Mouse (Mus musculus): ENCODE results near the gene Nt5c2. TPM values are rescaled to one million over a fixed set of nuclear protein-coding genes. Genes with fewer than 3 reads are reported as not detected.
A peak's percentile ranks its signal among the peaks of the same experiment; 100 is the strongest.

The Nt5c2 gene
- polyA plus RNA-seq, 1 experiment from 2014 or later, result 47.4 TPM

DNA sequence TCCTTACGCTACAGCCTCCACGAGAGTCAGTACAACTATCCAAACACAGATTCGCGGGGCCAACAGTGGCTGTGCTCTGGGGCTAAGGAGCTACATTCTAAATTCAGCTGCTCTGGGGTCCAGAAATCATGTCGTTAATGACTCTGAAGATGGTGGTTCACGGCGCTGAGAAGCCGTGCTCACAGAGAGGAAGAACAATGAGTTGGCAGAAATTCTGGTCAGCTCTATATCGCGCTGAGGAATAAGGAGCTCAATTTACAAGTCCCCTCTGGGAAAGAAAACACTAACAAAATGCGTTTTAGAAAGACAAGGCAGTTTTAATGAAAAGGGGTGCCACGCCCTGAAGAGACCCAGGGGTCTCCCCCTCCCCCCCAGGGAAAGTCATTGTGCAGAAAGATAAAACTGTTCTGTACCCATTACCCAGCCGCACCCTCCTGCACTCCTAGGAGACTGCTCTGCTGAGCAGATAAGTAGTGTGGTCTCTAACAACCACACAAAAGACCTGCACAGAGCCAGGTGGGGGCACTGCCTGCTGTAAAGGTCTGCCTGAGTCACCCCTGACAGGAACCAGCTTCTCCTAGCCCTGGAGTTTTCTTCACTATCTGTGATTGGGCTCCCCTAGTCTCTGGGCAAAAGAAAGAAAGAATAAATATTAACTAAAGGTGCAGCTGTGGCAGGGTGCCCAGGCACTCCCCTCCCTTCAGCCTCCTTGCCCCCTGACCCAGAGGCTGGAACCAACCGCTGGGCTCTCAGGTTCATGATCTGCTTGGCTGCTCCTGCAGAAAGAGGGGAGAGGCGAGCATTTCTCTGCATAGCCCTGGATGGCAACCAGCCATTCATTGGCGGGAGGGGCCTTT is 26.5 kb downstream of the Nt5c2 start:
- H3K9ac ChIP-seq (ENCODE audit: low read depth, low read length), result peak overlapping the region; percentile 65
- peak overlapping the region; percentile 47 for H3K4me3 ChIP-seq (ENCODE audit: low read depth, low read length)
- peak; percentile 85 for ATAC-seq (ENCODE audit: low read depth)
- no peaks in the 10 kb centered on the region for H3K9me3 ChIP-seq (replicated peaks; ENCODE audit: control insufficient read depth, low read length)
- WGBS (ENCODE audit: insufficient replicate concordance), result 15% methylated on average over 16 of the region's 16 CpGs
- no peaks in the 10 kb centered on the region for H3K36me3 ChIP-seq (ENCODE audit: control insufficient read depth, insufficient read depth)
- H3K27ac ChIP-seq (ENCODE audit: low read length), result peak overlapping the region; percentile 90
- H3K27me3 ChIP-seq (ENCODE audit: control insufficient read depth, insufficient read depth, low read depth, low read length), result no peaks in the 10 kb centered on the region
- peak overlapping the region; percentile 72 for H3K4me2 ChIP-seq (ENCODE audit: low read depth, low read length)
- H3K4me1 ChIP-seq (ENCODE audit: control insufficient read depth, low read depth, low read length), result peaks cover 56% of the 10 kb centered on the region

DNA sequence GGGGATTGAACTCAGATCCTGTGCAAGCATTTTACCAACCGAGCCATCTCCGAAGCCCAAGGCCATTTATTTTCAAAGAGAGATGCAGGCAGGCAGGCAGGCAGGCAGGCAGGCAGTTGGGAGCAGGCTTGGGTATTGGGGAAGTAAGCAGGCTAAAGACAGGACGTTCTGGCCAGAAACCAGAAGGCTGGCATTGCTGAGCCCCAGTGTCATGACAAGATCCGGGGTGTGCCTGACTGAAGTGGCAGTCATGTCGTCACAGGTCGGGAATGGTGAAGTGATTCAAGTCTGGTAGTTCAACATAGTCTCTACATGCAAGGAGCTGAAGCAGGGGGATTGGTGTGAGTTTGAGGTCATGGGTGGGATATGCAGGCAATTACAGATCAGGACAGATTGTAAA is 27.3 kb downstream of the Nt5c2 start:
- 40% methylated on average over 6 of the region's 6 CpGs for WGBS (ENCODE audit: insufficient replicate concordance)
- no peaks in the 10 kb centered on the region for H3K36me3 ChIP-seq (ENCODE audit: control insufficient read depth, insufficient read depth)
- H3K27me3 ChIP-seq (ENCODE audit: control insufficient read depth, insufficient read depth, low read depth, low read length), result no peaks in the 10 kb centered on the region
- peak overlapping the region; percentile 72 for H3K4me2 ChIP-seq (ENCODE audit: low read depth, low read length)
- peak overlapping the region; percentile 90 for H3K27ac ChIP-seq (ENCODE audit: low read length)
- ATAC-seq (ENCODE audit: low read depth), result no peak
- H3K4me3 ChIP-seq (ENCODE audit: low read depth, low read length), result peak overlapping the region; percentile 47; the same call in 1 of the 2 replicates
- H3K4me1 ChIP-seq (ENCODE audit: control insufficient read depth, low read depth, low read length), result peaks cover 60% of the 10 kb centered on the region
- H3K9me3 ChIP-seq (replicated peaks; ENCODE audit: control insufficient read depth, low read length), result no peaks in the 10 kb centered on the region
- peak overlapping the region; percentile 65 for H3K9ac ChIP-seq (ENCODE audit: low read depth, low read length)

DNA sequence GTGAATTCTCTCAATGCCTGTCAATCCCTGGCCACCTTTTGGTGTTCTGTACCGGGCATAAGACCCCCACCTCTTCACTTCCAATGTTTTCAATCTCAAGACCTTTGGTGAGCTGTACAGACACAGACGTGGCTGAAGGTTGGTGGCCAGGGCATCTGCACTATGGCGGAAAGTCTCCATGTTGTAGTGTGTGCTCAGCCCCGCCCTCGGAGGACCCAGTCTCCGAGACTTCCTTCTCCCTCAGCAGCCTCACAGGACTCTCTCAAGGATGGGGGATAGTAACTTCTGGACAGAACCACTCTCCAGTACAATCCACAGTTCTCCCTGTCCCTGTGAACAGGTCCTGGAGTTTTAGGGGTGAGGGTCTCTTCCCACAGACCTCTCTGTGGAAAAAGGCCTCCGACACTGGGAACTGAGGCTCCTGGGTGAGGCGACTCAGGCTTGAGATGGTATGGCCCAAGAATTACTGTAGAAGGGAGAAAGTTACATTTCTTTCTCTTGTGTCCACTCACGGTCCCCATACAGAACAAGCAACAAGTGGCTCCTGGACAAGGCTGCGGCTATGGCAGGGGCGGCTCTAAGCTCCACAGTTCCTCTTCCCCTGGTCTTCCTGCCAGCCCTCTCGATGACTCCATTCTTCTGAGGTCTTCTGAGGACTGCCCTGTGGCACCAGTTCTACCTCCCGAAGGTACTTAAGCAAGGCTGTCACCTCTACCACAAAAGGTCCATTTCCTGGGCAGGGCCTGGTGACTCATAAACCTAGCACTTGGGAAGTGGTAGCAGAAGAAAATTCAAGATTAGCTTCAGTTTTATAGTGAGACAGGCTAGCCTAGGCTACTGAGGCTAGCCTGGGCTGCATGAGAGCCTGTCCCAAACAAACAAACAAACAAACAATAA is 30.0 kb downstream of the Nt5c2 start:
- no peaks in the 10 kb centered on the region for H3K9me3 ChIP-seq (replicated peaks; ENCODE audit: control insufficient read depth, low read length)
- WGBS (ENCODE audit: insufficient replicate concordance), result 56% methylated on average over 13 of the region's 13 CpGs
- H3K4me3 ChIP-seq (ENCODE audit: low read depth, low read length), result no peak overlapping the region
- peak overlapping the region; percentile 75 for H3K27ac ChIP-seq (ENCODE audit: low read length)
- no peaks in the 10 kb centered on the region for H3K27me3 ChIP-seq (ENCODE audit: control insufficient read depth, insufficient read depth, low read depth, low read length)
- H3K4me2 ChIP-seq (ENCODE audit: low read depth, low read length), result peak overlapping the region; percentile 40
- no peak for ATAC-seq (ENCODE audit: low read depth)
- no peaks in the 10 kb centered on the region for H3K36me3 ChIP-seq (ENCODE audit: control insufficient read depth, insufficient read depth)
- H3K4me1 ChIP-seq (ENCODE audit: control insufficient read depth, low read depth, low read length), result peaks cover 63% of the 10 kb centered on the region
- peak overlapping the region; percentile 33; the same call in 1 of the 2 replicates for H3K9ac ChIP-seq (ENCODE audit: low read depth, low read length)

DNA sequence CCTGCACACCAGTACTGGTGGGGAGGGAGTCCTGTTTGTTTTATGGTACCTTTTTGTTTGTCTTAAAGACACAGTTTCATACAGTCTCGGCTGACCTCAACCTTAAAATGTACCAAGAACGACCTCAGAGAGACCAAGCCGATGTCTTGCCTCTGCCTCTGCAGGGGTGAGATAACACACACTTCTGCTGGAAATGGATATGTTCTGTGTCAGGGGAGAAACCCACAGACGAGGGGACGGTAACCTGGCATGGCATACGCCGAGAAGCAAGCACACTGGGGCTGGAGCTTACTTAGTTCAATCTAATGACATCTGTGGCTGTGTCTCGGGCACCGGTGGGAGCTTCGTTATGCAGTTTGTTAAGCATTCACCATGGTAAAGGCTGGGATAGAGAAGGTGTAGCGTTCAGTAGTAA is 31.0 kb downstream of the Nt5c2 start:
- Histone ChIP-seq H3K27ac (ENCODE audit: low read length) (peak overlapping the region; percentile 94), H3K4me1 (ENCODE audit: control insufficient read depth, low read depth, low read length) (peaks cover 62% of the 10 kb centered on the region), H3K4me3 (ENCODE audit: low read depth, low read length) (peak overlapping the region; percentile 30), H3K9ac (ENCODE audit: low read depth, low read length) (peak overlapping the region; percentile 52), H3K27me3 (ENCODE audit: control insufficient read depth, insufficient read depth, low read depth, low read length) (no peaks in the 10 kb centered on the region), H3K4me2 (ENCODE audit: low read depth, low read length) (peak overlapping the region; percentile 71), H3K36me3 (ENCODE audit: control insufficient read depth, insufficient read depth) (no peaks in the 10 kb centered on the region), H3K9me3 (replicated peaks; ENCODE audit: control insufficient read depth, low read length) (no peaks in the 10 kb centered on the region)
- WGBS (ENCODE audit: insufficient replicate concordance), result 10% methylated on average over 11 of the region's 11 CpGs
- peak; percentile 51 for ATAC-seq (ENCODE audit: low read depth)

DNA sequence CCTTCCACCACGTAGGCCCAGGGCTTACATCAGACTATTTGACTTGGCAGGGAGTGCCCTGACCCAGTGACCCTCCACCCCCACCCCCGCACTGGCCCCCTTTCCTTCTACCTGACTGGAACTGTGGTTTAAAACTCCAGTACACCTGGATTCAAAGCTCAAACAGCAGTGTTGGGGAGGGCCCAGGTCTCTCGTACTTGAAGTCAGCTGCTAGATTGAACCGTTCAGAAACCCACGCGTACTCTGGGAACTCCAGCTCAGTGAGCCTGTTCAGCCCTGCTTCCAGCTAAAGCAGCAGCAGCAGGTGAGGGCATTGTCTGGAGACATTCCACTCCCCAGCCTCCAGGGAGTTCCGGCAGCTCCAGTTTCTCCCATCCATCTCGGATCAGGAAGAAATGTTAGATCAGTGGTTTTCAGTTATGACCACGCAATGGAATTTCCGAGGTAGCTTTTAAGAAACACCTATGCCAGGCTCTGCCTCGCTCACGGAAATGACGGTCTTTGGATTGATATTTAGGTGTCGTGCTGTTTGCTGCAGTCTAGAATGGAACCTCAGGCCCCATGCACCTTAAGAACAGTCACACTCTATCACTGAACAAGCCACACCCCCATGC is 31.5 kb downstream of the Nt5c2 start:
- H3K9me3 ChIP-seq (replicated peaks; ENCODE audit: control insufficient read depth, low read length), result no peaks in the 10 kb centered on the region
- peak overlapping the region; percentile 71 for H3K4me2 ChIP-seq (ENCODE audit: low read depth, low read length)
- 34% methylated on average over 14 of the region's 14 CpGs for WGBS (ENCODE audit: insufficient replicate concordance)
- ATAC-seq (ENCODE audit: low read depth), result peak; percentile 64
- H3K4me3 ChIP-seq (ENCODE audit: low read depth, low read length), result peak overlapping the region; percentile 30; the same call in 1 of the 2 replicates
- H3K9ac ChIP-seq (ENCODE audit: low read depth, low read length), result peak overlapping the region; percentile 52
- H3K27ac ChIP-seq (ENCODE audit: low read length), result peak overlapping the region; percentile 94
- peaks cover 61% of the 10 kb centered on the region for H3K4me1 ChIP-seq (ENCODE audit: control insufficient read depth, low read depth, low read length)
- no peaks in the 10 kb centered on the region for H3K36me3 ChIP-seq (ENCODE audit: control insufficient read depth, insufficient read depth)
- H3K27me3 ChIP-seq (ENCODE audit: control insufficient read depth, insufficient read depth, low read depth, low read length), result no peaks in the 10 kb centered on the region

DNA sequence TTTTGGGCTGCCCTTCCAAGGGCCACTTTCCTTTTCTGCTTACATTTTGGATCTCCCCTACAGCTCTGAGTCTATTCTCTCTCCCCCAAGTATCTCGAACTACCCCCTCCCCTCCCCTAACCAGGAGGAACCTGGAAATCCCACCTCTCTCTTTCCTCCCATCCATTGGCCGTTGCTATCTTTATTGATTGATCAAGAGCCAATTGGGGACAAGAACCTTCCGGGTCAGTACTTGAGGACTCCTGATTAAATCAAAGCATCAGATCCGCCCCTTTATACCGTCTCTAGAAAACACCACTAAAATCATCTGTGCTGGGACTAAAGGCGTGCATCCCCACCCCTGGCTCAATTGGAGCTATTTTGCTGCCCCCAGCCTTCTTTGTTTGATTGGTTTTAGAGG is 33.5 kb downstream of the Nt5c2 start:
- WGBS (ENCODE audit: insufficient replicate concordance), result 44% methylated on average over 6 of the region's 6 CpGs
- Histone ChIP-seq H3K4me3 (ENCODE audit: low read depth, low read length) (no peak overlapping the region), H3K27me3 (ENCODE audit: control insufficient read depth, insufficient read depth, low read depth, low read length) (no peaks in the 10 kb centered on the region), H3K9me3 (replicated peaks; ENCODE audit: control insufficient read depth, low read length) (no peaks in the 10 kb centered on the region), H3K36me3 (ENCODE audit: control insufficient read depth, insufficient read depth) (no peaks in the 10 kb centered on the region), H3K9ac (ENCODE audit: low read depth, low read length) (no peak overlapping the region), H3K4me1 (ENCODE audit: control insufficient read depth, low read depth, low read length) (peaks cover 44% of the 10 kb centered on the region), H3K4me2 (ENCODE audit: low read depth, low read length) (no peak overlapping the region), H3K27ac (ENCODE audit: low read length) (no peak overlapping the region)
- no peak for ATAC-seq (ENCODE audit: low read depth)

DNA sequence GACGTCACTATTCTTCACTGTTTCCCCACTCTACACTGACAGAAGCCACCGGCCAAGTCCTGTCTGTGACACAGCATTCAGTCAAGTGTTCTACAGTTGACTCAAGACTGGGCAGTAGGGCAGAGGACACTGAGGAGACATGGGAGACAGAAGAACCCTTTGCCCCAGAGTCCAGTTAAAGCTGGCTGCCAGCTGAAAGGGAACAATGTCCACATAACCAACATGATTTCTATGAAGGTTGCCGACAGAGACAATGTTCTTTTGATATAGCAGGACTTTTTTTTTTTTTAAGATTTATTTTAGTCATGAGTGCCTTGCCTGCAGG is 35.2 kb downstream of the Nt5c2 start:
- H3K4me3 ChIP-seq (ENCODE audit: low read depth, low read length), result no peak overlapping the region
- H3K4me1 ChIP-seq (ENCODE audit: control insufficient read depth, low read depth, low read length), result peaks cover 37% of the 10 kb centered on the region
- no peaks in the 10 kb centered on the region for H3K36me3 ChIP-seq (ENCODE audit: control insufficient read depth, insufficient read depth)
- no peaks in the 10 kb centered on the region for H3K27me3 ChIP-seq (ENCODE audit: control insufficient read depth, insufficient read depth, low read depth, low read length)
- no peaks in the 10 kb centered on the region for H3K9me3 ChIP-seq (replicated peaks; ENCODE audit: control insufficient read depth, low read length)
- H3K9ac ChIP-seq (ENCODE audit: low read depth, low read length), result no peak overlapping the region
- ATAC-seq (ENCODE audit: low read depth), result no peak
- 57% methylated on average over 3 of the region's 3 CpGs for WGBS (ENCODE audit: insufficient replicate concordance)
- no peak overlapping the region for H3K4me2 ChIP-seq (ENCODE audit: low read depth, low read length)
- no peak overlapping the region for H3K27ac ChIP-seq (ENCODE audit: low read length)

DNA sequence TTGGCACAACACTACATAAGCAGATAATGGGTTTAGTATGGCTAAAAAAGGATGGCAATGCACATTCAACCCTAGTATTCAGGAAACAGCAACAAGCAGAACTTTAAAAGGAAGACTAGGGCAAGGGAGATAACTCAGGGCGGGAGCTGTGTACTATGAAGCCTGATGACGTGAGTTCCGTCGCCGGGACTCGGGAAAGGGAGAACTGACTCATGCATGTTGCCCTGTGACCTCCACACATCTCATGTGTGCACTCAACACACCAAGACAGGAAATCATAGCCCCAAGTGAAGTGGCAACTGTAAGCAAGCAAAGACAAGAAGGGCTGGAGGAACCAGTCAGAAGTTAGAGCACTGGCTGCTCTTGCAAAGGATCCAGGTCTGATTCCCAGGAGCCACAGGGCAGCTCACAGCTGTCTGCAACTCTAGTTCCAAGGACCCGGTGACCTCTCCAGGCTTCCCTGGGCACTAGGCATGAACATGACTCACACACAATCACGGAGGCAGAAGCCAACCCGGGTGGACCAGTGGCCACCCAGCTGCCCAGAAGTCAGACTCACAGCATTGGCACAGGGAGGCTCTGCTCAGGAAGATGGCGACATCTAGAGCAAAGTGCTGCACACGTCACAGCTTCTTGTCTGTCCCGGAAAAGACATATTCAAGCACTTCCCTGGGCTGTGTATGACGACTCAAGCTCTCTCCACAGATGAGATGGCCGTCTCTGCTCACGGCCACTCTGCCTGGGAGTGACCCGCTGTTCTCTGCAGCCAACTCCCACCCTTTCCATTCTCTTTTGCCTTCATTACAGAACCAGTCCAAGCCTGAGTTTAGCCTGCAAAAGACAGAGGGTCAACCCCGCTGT is 35.8 kb downstream of the Nt5c2 start:
- Histone ChIP-seq H3K4me3 (ENCODE audit: low read depth, low read length) (no peak overlapping the region), H3K4me1 (ENCODE audit: control insufficient read depth, low read depth, low read length) (peaks cover 33% of the 10 kb centered on the region), H3K27ac (ENCODE audit: low read length) (no peak overlapping the region; the same call in 1 of the 2 replicates), H3K9me3 (replicated peaks; ENCODE audit: control insufficient read depth, low read length) (no peaks in the 10 kb centered on the region), H3K4me2 (ENCODE audit: low read depth, low read length) (peak overlapping the region; percentile 4; the same call in 1 of the 2 replicates), H3K9ac (ENCODE audit: low read depth, low read length) (no peak overlapping the region), H3K27me3 (ENCODE audit: control insufficient read depth, insufficient read depth, low read depth, low read length) (no peaks in the 10 kb centered on the region), H3K36me3 (ENCODE audit: control insufficient read depth, insufficient read depth) (no peaks in the 10 kb centered on the region)
- WGBS (ENCODE audit: insufficient replicate concordance), result 64% methylated on average over 17 of the region's 17 CpGs
- ATAC-seq (ENCODE audit: low read depth), result no peak
